Mouse (Mus musculus) lung, postnatal 0 days (tissue): ENCODE results near the gene Slc44a4. TPM values are rescaled to one million over a fixed set of nuclear protein-coding genes. Genes with fewer than 3 reads are reported as not detected.
"Not testable (repeated sequence)": the region's sequence is repeated elsewhere in the genome, so short reads cannot be mapped to it uniquely, and the experiment has no call there.

ENCODE experiments used
- ATAC-seq: fragments of 200-750 bp; cut with Nextera tagmentation; 2 replicates; pipeline ENCODE4 v1.8.0; 2017; ENCODE audit warnings: moderate library complexity
- DNase-seq: peaks from one replicate; pipeline ENCODE4 v3.0.0-alpha.2; 2016; ENCODE audit warnings: low spot score
- H3K27ac ChIP-seq: fragments of 300-500 bp; sonication (generic); 2 replicates; pipeline ENCODE4 v1.5.1; 2014; ENCODE audit warnings: antibody characterized with exemption, mild to moderate bottlenecking, low read length, mixed read lengths
- H3K27me3 ChIP-seq: fragments of 300-500 bp; sonication (generic); replicated peaks from 2 replicates; pipeline ENCODE4 v1.6.1; 2014; ENCODE audit warnings: low read length, mixed read lengths; ENCODE audit not compliant: insufficient read depth
- H3K36me3 ChIP-seq: fragments of 300-500 bp; sonication (generic); 2 replicates; pipeline ENCODE4 v1.6.1; 2014; ENCODE audit warnings: low read length, mixed read lengths; ENCODE audit not compliant: insufficient read depth
- H3K4me1 ChIP-seq: fragments of 300-500 bp; sonication (generic); 2 replicates; pipeline ENCODE4 v1.6.1; 2014; ENCODE audit warnings: antibody characterized with exemption, low read depth, low read length, mixed read lengths; ENCODE audit not compliant: insufficient read depth
- H3K4me2 ChIP-seq: fragments of 300-500 bp; sonication (generic); replicated peaks from 2 replicates; pipeline ENCODE4 v1.6.1; 2014; ENCODE audit warnings: low read depth, mild to moderate bottlenecking, low read length, moderate library complexity, mixed read lengths
- H3K4me3 ChIP-seq: fragments of 300-500 bp; sonication (generic); 2 replicates; pipeline ENCODE4 v1.5.1; 2014; ENCODE audit warnings: low read depth, low read length
- H3K9ac ChIP-seq: fragments of 300-500 bp; sonication (generic); replicated peaks from 2 replicates; pipeline ENCODE4 v1.6.1; 2014; ENCODE audit warnings: low read depth, mild to moderate bottlenecking
- H3K9me3 ChIP-seq: fragments of 300-500 bp; sonication (generic); 2 replicates; pipeline ENCODE4 v1.6.1; 2016; ENCODE audit warnings: low read length, mixed read lengths
- CTCF ChIP-seq: IDR thresholded peaks from 2 replicates; pipeline ENCODE4 v1.5.1; 2016; ENCODE audit warnings: antibody characterized with exemption, mild to moderate bottlenecking
- EP300 ChIP-seq: IDR thresholded peaks from 2 replicates; pipeline ENCODE4 v1.6.1; 2016; ENCODE audit warnings: antibody characterized with exemption, mild to moderate bottlenecking, control low read depth
- WGBS: fragments of 180-500 bp; shearing (Covaris S2); extraction: QIAGEN DNeasy Blood & Tissue Kit; methylation state at CpG from one replicate; pipeline ENCODE4 v1.1.7; 2014; 5-methylcytosine and 5-hydroxymethylcytosine counted together
- polyA plus RNA-seq: library from polyadenylated mRNA; unstranded; fragments of >200 nt; fragmentation: Nextera tagmentation; extraction: Ambion mirVana; gene quantifications from 2 replicates; pipeline ENCODE4 v1.2.1, GENCODE M21; 2015

Gene Slc44a4
- polyA plus RNA-seq, 1 experiment from 2014 or later = 7.3 TPM

DNA sequence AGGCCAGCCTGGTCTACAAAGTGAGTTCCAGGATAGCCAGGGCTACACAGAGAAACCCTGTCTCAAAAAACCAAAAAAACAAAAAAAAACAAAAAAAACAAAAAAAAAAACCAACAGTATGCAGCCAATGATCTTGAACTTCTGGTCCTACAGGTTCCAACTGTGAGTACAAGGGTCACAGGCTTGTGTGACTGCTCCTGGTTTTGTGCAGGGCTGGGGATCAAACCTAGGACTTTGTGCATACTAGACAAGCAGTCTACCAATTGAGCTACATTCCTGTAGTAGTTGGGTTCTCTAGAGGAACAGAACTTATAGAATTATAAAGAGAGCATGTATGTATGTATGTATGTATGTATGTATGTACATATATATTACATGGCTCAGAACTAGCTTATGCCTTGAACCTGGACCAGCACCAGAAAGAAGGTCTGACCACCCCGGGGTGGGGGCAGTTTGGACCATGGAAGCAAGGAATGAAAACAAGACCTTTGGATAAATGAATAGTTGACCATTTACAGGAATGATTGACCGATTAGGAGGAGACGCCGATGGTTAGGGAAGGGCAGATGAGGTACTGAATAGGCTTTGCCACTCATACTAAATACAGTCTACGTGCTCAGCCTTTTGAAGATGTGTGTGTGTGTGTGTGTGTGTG lies 32.3 kb downstream of the Slc44a4 start:
- no peaks in the 10 kb centered on the region for H3K9me3 ChIP-seq
- TF ChIP-seq CTCF = no peak
- TF ChIP-seq EP300 = no peak
- no peak for ATAC-seq
- H3K4me1 ChIP-seq = peaks cover 5% of the 10 kb centered on the region; the same call in 1 of the 2 replicates
- no peak overlapping the region for H3K27ac ChIP-seq
- H3K27me3 ChIP-seq = no peaks in the 10 kb centered on the region
- H3K4me2 ChIP-seq = no peak overlapping the region
- no peak overlapping the region for H3K4me3 ChIP-seq
- 87% methylated on average over 5 of the region's 5 CpGs for WGBS
- no peaks in the 10 kb centered on the region for H3K36me3 ChIP-seq
- no peak overlapping the region for H3K9ac ChIP-seq
- no peak for DNase-seq

GRCm38 (mm10) chr17:34947606-34948005 lies 33.3 kb downstream of the Slc44a4 start:
- no peak overlapping the region for H3K4me3 ChIP-seq
- no peak overlapping the region for H3K9ac ChIP-seq
- H3K36me3 ChIP-seq = no peaks in the 10 kb centered on the region
- no peak overlapping the region for H3K4me2 ChIP-seq
- TF ChIP-seq EP300 (no peak), CTCF (peak; percentile 69)
- no peak overlapping the region for H3K27ac ChIP-seq
- no peaks in the 10 kb centered on the region for H3K27me3 ChIP-seq
- 17% methylated on average over 8 of the region's 8 CpGs for WGBS
- ATAC-seq = peak; percentile 20; the same call in 1 of the 2 replicates
- no peaks in the 10 kb centered on the region for H3K9me3 ChIP-seq
- DNase-seq = peak; percentile 64
- H3K4me1 ChIP-seq = peaks cover 6% of the 10 kb centered on the region; the same call in 1 of the 2 replicates

GRCm38 (mm10) chr17:34948721-34949552 lies 34.7 kb downstream of the Slc44a4 start:
- not testable (repeated sequence) for H3K4me1 ChIP-seq, H3K4me2 ChIP-seq, H3K27me3 ChIP-seq, DNase-seq, H3K4me3 ChIP-seq, H3K36me3 ChIP-seq, ATAC-seq, H3K27ac ChIP-seq, H3K9ac ChIP-seq, H3K9me3 ChIP-seq
- 61% methylated on average over 8 of the region's 9 CpGs for WGBS

DNA sequence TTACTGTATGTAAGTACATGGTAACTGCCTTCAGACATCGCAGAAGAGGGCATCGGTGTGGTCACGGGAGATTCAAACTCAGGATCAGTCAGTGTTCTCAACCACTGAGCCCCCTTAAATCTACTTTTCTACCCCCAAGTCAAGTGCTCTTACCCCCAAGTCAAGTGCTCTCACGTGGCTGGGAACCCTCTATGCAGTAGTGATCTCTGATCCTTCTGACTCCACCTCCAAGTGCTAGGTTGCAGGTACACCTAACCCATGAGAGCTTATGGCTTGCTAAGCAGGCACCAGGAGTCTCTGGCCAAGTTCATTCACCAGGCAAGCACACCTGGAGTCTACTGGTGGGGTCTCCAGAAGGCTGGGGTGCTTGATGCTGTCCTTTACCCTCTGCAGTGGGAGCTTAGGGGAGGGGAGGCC lies 35.3 kb downstream of the Slc44a4 start:
- DNase-seq = no peak
- Histone ChIP-seq H3K27ac (no peak overlapping the region), H3K9me3 (no peaks in the 10 kb centered on the region), H3K27me3 (no peaks in the 10 kb centered on the region), H3K4me2 (no peak overlapping the region), H3K36me3 (no peaks in the 10 kb centered on the region), H3K4me1 (peaks cover 6% of the 10 kb centered on the region; the same call in 1 of the 2 replicates), H3K4me3 (no peak overlapping the region), H3K9ac (no peak overlapping the region)
- no peak for ATAC-seq
- TF ChIP-seq CTCF = no peak
- no peak for TF ChIP-seq EP300
- WGBS = 38% methylated on average over 4 of the region's 4 CpGs

- no peak for DNase-seq
- 29% methylated on average over 10 of the region's 10 CpGs for WGBS
Measured at GRCm38 (mm10) chr17:34950514-34951455, 36.5 kb downstream of the Slc44a4 start.

More at GRCm38 (mm10) chr17:34950514-34951455, 36.5 kb downstream of the Slc44a4 start:
- H3K9ac ChIP-seq = peak overlapping the region; percentile 61; the same call in 1 of the 2 replicates
- 0 out of 2 replicates have a peak overlapping the region, but pooled peaks have one; percentile 69 for H3K4me3 ChIP-seq
- no peaks in the 10 kb centered on the region for H3K9me3 ChIP-seq
- H3K27me3 ChIP-seq = no peaks in the 10 kb centered on the region
- no peak overlapping the region for H3K27ac ChIP-seq
- TF ChIP-seq CTCF = no peak; the same call in 1 of the 2 replicates
- peak overlapping the region; percentile 96 for H3K4me2 ChIP-seq
- no peaks in the 10 kb centered on the region for H3K36me3 ChIP-seq
- peaks cover 6% of the 10 kb centered on the region; the same call in 1 of the 2 replicates for H3K4me1 ChIP-seq
- no peak for ATAC-seq
